Mouse (Mus musculus) heart, embryonic 16.5 days (tissue): ENCODE results near the gene Tbc1d17. TPM values are rescaled to one million over a fixed set of nuclear protein-coding genes. Genes with fewer than 3 reads are reported as not detected.
"Not testable (repeated sequence)": the region's sequence is repeated elsewhere in the genome, so short reads cannot be mapped to it uniquely, and the experiment has no call there.

Source experiments
- ATAC-seq: fragments of 200-750 bp; cut with Nextera tagmentation; replicated peaks from 2 replicates; pipeline ENCODE4 v1.8.0; 2017; ENCODE audit warnings: moderate number of reproducible peaks; ENCODE audit not compliant: insufficient read depth, low FRiP score; ENCODE audit errors: extremely low read depth
- H3K27ac ChIP-seq: fragments of 300-500 bp; sonication (generic); 2 replicates; pipeline ENCODE4 v1.5.1; 2014; ENCODE audit warnings: mild to moderate bottlenecking, low read length, control low read depth, moderate library complexity
- H3K27me3 ChIP-seq: fragments of 300-500 bp; sonication (generic); 2 replicates; pipeline ENCODE4 v1.6.1; 2014; ENCODE audit warnings: low read length, mixed read lengths; ENCODE audit not compliant: control insufficient read depth, insufficient read depth
- H3K36me3 ChIP-seq: fragments of 300-500 bp; sonication (generic); 2 replicates; pipeline ENCODE4 v1.6.1; 2014; ENCODE audit not compliant: control insufficient read depth, insufficient read depth
- H3K4me1 ChIP-seq: fragments of 300-500 bp; sonication (generic); 2 replicates; pipeline ENCODE4 v1.6.1; 2014; ENCODE audit warnings: low read length, mixed read lengths; ENCODE audit not compliant: control insufficient read depth, insufficient read depth
- H3K4me2 ChIP-seq: fragments of 300-500 bp; sonication (generic); 2 replicates; pipeline ENCODE4 v1.6.1; 2014; ENCODE audit warnings: low read depth, mild to moderate bottlenecking, control low read depth, low read length
- H3K4me3 ChIP-seq: fragments of 300-500 bp; sonication (generic); 2 replicates; pipeline ENCODE4 v1.5.1; 2014; ENCODE audit warnings: mild to moderate bottlenecking, control low read depth, low read length
- H3K9ac ChIP-seq: fragments of 300-500 bp; sonication (generic); 2 replicates; pipeline ENCODE4 v1.6.1; 2014; ENCODE audit warnings: low read length, control low read depth
- H3K9me3 ChIP-seq: fragments of 300-500 bp; sonication (generic); replicated peaks from 2 replicates; pipeline ENCODE4 v1.6.1; 2016; ENCODE audit warnings: low read length; ENCODE audit not compliant: control insufficient read depth
- WGBS: fragments of 180-500 bp; shearing (Covaris S2); extraction: QIAGEN DNeasy Blood & Tissue Kit; methylation state at CpG from one replicate; pipeline ENCODE4 v1.1.7; 2014; 5-methylcytosine and 5-hydroxymethylcytosine counted together
- polyA plus RNA-seq: library from polyadenylated mRNA; unstranded; fragments of >200 nt; fragmentation: Nextera tagmentation; extraction: Ambion mirVana; gene quantifications from 2 replicates; pipeline ENCODE4 v1.2.1, GENCODE M21; 2015

The Tbc1d17 gene
- polyA plus RNA-seq, 1 experiment from 2014 or later, result 60.5 TPM

- no peaks in the 10 kb centered on the region for H3K27me3 ChIP-seq
- no peaks in the 10 kb centered on the region for H3K9me3 ChIP-seq
- H3K36me3 ChIP-seq, result no peaks in the 10 kb centered on the region
- no peak for ATAC-seq
- H3K4me2 ChIP-seq, result peak overlapping the region; percentile 93
- peak overlapping the region; percentile 95 for H3K9ac ChIP-seq
- peak overlapping the region; percentile 87; the same call in 1 of the 2 replicates for H3K27ac ChIP-seq
- H3K4me1 ChIP-seq, result peaks cover 46% of the 10 kb centered on the region
- WGBS, result 15% methylated on average over 6 of the region's 6 CpGs
- H3K4me3 ChIP-seq, result peak overlapping the region; percentile 88
These were observed 42.7 kb upstream of the Tbc1d17 start for GRCm38 (mm10) chr7:44891611-44892010.

DNA sequence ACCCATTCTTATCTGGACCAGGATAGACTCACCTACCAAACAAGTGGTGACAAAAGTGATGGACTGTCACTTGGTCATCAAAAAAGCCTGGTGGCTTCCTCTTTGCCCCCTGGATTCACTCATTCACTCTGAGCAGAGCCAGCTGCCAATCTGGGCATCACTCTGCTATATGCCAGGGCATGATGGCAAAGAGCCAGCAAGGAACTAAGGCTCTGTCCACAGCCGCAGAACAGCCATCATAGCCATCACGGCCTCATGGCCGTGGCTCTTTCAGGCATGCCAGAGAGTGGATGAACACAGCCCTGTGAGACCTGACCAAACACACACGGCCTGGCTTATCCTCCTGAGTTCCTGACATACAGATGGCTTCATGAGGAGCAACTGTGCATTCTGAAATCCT lies 41.9 kb upstream of the Tbc1d17 start:
- peak overlapping the region; percentile 93 for H3K4me2 ChIP-seq
- no peak overlapping the region; the same call in 1 of the 2 replicates for H3K4me3 ChIP-seq
- H3K36me3 ChIP-seq, result 0 out of 2 replicates have a peak, but pooled peaks cover 2% of the 10 kb centered on the region
- H3K4me1 ChIP-seq, result peaks cover 43% of the 10 kb centered on the region
- H3K9ac ChIP-seq, result peak overlapping the region; percentile 95
- no peak overlapping the region for H3K27ac ChIP-seq
- no peaks in the 10 kb centered on the region for H3K9me3 ChIP-seq
- no peaks in the 10 kb centered on the region for H3K27me3 ChIP-seq
- 77% methylated on average over 4 of the region's 4 CpGs for WGBS
- no peak for ATAC-seq

GRCm38 (mm10) chr7:44890180-44890579 lies 41.3 kb upstream of the Tbc1d17 start:
- no peaks in the 10 kb centered on the region for H3K9me3 ChIP-seq
- no peak for ATAC-seq
- H3K4me3 ChIP-seq, result no peak overlapping the region
- peaks cover 43% of the 10 kb centered on the region for H3K4me1 ChIP-seq
- no peak overlapping the region for H3K4me2 ChIP-seq
- no peak overlapping the region for H3K9ac ChIP-seq
- 87% methylated on average over 5 of the region's 7 CpGs for WGBS
- H3K27me3 ChIP-seq, result no peaks in the 10 kb centered on the region
- H3K27ac ChIP-seq, result no peak overlapping the region
- peaks cover 5% of the 10 kb centered on the region for H3K36me3 ChIP-seq

GRCm38 (mm10) chr7:44888256-44889105 lies 39.6 kb upstream of the Tbc1d17 start:
- Histone ChIP-seq H3K27me3 (no peaks in the 10 kb centered on the region), H3K27ac (peak overlapping the region; percentile 73), H3K9me3 (no peaks in the 10 kb centered on the region), H3K4me1 (peaks cover 43% of the 10 kb centered on the region), H3K4me2 (0 out of 2 replicates have a peak overlapping the region, but pooled peaks have one; percentile 2), H3K36me3 (peaks cover 19% of the 10 kb centered on the region), H3K9ac (peak overlapping the region; percentile 5), H3K4me3 (no peak overlapping the region)
- WGBS, result 49% methylated on average over 13 of the region's 13 CpGs
- peak; percentile 17 for ATAC-seq

- H3K27ac ChIP-seq, result no peak overlapping the region
- no peak overlapping the region for H3K4me3 ChIP-seq
- no peak overlapping the region for H3K4me2 ChIP-seq
- no peak overlapping the region for H3K9ac ChIP-seq
- no peak for ATAC-seq
- H3K4me1 ChIP-seq, result peaks cover 37% of the 10 kb centered on the region
- no peaks in the 10 kb centered on the region for H3K27me3 ChIP-seq
- H3K36me3 ChIP-seq, result peaks cover 31% of the 10 kb centered on the region
- no peaks in the 10 kb centered on the region for H3K9me3 ChIP-seq
- WGBS, result 86% methylated on average over 7 of the region's 7 CpGs
These were observed 38.1 kb upstream of the Tbc1d17 start for GRCm38 (mm10) chr7:44886964-44887363.

GRCm38 (mm10) chr7:44884637-44885036 lies 35.8 kb upstream of the Tbc1d17 start:
- no peak overlapping the region for H3K27ac ChIP-seq
- no peak for ATAC-seq
- peaks cover 24% of the 10 kb centered on the region for H3K4me1 ChIP-seq
- H3K9me3 ChIP-seq, result no peaks in the 10 kb centered on the region
- H3K36me3 ChIP-seq, result peaks cover 50% of the 10 kb centered on the region
- H3K27me3 ChIP-seq, result no peaks in the 10 kb centered on the region
- H3K4me2 ChIP-seq, result no peak overlapping the region
- 93% methylated on average over 5 of the region's 5 CpGs for WGBS
- no peak overlapping the region for H3K9ac ChIP-seq
- no peak overlapping the region for H3K4me3 ChIP-seq

- 86% methylated on average over 3 of the region's 3 CpGs for WGBS
- H3K27ac ChIP-seq, result no peak overlapping the region
These were observed 34.2 kb upstream of the Tbc1d17 start for GRCm38 (mm10) chr7:44883036-44883435.

DNA sequence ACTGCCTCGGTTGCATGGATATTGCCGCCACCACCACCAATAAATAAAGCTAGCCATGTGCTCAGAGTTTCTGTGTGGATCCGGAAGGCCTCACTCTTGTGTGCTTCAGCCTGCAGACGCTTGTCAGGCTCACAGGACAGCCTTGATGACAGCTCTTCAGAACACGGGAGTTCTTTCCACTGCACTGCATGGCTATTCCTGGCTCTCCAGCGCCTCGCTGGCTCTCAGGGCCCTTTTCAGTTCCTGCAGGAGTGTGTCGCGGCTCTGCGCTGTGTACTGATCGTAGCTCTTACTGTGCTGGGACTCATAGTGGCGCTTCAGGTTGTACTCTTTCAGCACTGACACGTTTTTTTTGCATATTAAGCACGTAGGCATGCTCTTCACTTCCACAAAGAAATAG lies 29.0 kb upstream of the Tbc1d17 start:
- peak; percentile 86 for ATAC-seq
- H3K4me1 ChIP-seq, result peaks cover 16% of the 10 kb centered on the region
- H3K9me3 ChIP-seq, result no peaks in the 10 kb centered on the region
- peak overlapping the region; percentile 87 for H3K27ac ChIP-seq
- peaks cover 43% of the 10 kb centered on the region for H3K36me3 ChIP-seq
- no peak overlapping the region for H3K4me3 ChIP-seq
- H3K4me2 ChIP-seq, result no peak overlapping the region
- 46% methylated on average over 14 of the region's 14 CpGs for WGBS
- no peaks in the 10 kb centered on the region for H3K27me3 ChIP-seq
- H3K9ac ChIP-seq, result peak overlapping the region; percentile 6; the same call in 1 of the 2 replicates

More at GRCm38 (mm10) chr7:44883036-44883435, 34.2 kb upstream of the Tbc1d17 start:
- Histone ChIP-seq H3K27me3 (no peaks in the 10 kb centered on the region), H3K4me1 (peaks cover 15% of the 10 kb centered on the region), H3K4me2 (no peak overlapping the region), H3K9me3 (no peaks in the 10 kb centered on the region), H3K36me3 (peaks cover 56% of the 10 kb centered on the region), H3K9ac (no peak overlapping the region), H3K4me3 (no peak overlapping the region)
- ATAC-seq, result no peak

- not testable (repeated sequence) for H3K36me3 ChIP-seq, H3K27me3 ChIP-seq, H3K4me3 ChIP-seq, H3K9me3 ChIP-seq, H3K27ac ChIP-seq, ATAC-seq, H3K9ac ChIP-seq, H3K4me2 ChIP-seq
- peaks cover 28% of the 10 kb centered on the region for H3K4me1 ChIP-seq
- 92% methylated on average over 2 of the region's 2 CpGs for WGBS
These were observed 22.9 kb upstream of the Tbc1d17 start for GRCm38 (mm10) chr7:44871774-44872173.
